Mouse (Mus musculus): ENCODE measurements around the gene Pkp4.

The Pkp4 gene

DNA sequence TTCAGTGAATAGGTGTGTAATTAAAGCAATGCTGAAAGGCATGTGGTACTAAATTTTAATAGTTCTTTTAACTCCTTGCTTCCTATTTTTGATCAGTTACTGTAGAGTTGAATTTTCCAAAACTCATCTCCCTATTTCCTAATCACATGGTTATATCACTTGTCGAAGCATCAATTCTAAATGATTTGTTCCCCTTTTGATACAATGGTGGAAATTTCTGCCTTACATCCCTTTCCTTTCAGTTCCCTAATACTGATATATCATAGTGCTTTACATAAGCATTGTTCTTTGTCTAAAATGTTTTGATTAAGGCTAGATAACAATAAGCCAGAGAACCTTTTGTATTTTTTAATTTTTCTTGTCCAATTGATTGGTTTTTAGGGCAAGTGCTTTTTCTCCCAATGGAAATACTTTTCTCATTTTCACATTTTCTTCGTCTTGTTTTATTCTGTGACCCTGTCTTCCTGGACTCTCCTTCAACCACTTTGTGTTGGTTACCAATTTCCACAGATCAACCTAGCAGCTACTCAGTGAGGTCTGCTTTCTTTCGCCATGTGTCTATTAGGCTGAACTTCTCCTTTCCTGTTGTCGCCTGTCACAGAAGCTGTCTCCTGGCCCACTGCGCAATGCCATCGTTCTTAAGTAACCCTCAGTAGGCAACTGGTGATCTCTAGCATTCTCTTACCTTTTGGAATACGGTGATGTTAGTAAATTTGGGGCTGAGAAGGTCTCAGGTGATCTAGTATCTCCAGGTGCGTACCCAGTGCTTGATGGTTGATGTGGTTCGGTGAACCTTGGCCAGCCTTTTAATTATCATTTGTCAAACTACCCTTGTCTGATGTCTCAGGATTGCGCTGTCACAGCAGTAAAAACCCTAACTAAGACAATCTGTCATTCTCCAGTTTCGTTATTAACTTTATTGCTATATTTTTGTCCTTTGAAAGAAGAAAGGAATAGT lies 23.7 kb downstream of the Pkp4 start:
- DNase-seq (ENCODE audit: low read depth) = no peak

DNA sequence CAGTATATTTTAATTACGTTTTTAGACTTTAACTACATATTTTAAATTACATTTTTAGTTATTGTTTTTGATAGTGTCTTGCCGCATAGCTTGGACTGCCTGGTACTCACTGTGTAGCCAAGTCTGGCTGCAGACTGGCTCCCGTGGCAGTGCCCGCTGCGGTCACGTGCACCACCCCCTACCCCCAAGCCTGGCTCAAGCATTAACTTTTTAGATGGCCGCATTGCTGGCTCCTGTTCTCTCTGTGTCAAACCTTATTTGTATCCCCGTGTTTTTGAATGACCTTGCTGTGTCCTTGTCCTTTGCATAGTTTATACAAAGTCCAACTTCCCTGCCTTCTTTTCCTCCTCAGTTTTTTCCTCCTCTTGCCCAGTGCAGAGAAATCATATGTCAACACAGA lies 25.5 kb downstream of the Pkp4 start:
- no peak for DNase-seq (ENCODE audit: low read depth)

DNA sequence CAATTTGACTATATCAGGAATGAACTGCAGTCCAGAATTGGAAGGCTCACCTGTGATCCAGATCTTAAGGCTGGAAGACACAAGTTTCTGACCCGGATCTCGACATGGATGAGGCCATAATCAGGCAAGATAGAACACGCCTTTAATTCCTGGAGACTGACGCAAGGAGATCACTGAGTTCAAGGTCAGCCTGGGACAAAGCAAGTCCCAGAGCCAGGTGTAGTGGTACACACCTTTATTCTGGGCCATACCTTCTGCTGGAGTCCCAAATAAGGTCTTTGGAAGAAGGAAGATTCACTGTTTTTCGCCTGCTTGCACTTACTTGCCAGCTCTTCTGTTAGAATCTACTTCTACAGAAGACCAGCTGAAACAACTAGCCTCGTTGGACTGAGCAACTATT lies 26.3 kb downstream of the Pkp4 start:
- no peak for DNase-seq (ENCODE audit: low read depth)

DNA sequence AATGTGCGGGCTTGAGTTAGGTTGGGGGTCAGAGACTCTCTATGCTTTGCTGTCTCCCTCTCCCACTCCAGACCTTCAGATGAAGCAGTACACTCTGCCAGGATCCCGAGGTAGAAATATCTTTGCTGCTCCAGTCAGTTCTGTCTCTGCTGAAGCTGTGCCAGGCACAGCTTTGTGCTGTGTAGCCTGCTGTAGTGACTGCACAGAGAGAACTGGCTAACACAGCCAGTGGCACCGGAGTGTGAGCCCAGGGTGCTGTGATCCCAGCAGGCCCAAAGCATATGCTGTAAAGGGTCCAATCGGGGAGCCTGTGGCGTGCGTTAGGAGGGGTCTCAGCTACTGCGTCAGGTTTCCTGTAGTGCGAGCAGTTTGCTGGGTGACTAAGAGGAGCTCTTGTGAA lies 27.7 kb downstream of the Pkp4 start:
- no peak for DNase-seq (ENCODE audit: low read depth)

DNA sequence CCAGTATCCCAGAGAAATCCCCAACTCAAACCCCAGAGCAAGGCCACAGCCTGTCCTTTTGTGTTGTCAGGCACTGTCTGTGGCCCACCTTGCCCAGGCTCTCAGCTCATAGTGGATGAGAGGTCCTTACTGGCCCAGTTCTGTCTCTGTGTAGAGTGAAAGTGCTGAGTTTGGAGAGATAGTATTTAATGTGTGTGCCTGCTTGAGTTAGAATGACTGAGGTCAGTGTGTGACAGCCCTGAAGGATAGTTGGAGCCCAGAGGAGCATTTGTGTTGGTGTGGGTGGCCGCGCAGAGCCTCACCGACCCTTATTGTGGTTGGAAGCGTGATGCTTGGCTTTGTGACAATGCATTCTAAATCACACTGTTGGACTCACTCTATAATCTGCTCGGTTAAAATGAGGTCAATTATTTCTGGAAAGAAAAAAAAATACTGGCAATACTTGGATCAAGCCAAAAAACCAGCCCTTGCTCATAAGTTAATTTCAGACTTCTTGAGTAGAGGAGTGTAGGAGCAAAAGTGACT lies 29.1 kb downstream of the Pkp4 start:
- no peak for DNase-seq (ENCODE audit: low read depth)

DNA sequence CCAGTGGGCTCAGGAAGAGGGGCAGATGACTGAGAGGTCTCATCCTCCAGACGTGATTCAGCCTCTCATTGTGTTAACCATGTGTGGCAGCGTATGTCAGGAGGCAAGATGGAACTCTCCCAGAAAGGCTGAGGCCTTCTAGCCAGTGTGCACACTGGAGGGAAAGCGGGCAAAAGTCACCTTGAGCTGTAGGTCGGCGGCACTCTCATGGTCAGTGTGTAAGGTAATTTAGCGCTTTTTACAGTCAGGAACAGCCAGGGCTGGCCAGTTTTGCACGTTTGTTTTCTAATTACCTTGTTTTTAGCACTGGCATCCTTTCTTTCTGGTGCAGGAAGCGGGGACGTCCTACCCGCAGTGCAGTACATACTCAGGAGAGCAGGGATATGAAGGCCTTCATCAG lies 29.5 kb downstream of the Pkp4 start:
- no peak for DNase-seq (ENCODE audit: low read depth)

DNA sequence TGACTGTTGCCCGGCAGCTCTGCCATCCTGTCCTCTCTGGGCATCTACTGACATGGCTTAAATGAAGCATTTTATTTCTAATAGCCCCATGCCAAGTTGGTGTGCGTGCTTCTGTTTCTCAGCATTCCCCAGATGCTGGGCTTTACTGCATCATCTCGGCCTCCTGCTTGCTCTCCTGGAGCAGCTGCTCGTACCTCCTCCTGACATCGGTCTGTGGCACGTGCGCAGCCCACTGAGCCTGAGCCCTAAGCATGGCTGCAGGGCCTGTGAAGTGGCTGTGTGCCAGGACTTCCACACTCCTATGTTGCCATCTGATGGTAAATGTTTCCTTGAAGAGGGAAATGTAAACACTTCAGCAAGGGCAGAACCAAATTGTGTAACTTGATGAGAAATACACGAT lies 30.8 kb downstream of the Pkp4 start:
- DNase-seq (ENCODE audit: low read depth) = no peak

DNA sequence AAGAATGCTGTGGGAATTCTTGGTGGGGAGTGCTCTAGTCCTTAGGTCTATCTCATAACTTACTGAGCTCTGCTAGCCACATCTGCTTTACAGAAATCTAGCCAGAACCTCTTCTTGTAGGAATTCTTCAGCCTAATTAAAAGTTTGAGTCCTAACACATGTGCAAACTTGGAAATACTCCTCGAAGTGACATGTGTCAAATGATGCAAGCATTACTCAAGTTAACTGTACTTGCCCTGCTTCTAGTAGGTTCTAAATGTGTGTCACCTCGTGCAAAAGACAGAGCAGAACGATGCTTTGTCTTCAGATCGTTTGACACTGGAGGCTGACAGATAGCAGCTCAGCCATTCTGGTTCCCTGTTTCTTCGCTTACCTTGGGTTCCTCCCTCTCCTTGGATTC lies 32.5 kb downstream of the Pkp4 start:
- DNase-seq (ENCODE audit: low read depth) = no peak

DNA sequence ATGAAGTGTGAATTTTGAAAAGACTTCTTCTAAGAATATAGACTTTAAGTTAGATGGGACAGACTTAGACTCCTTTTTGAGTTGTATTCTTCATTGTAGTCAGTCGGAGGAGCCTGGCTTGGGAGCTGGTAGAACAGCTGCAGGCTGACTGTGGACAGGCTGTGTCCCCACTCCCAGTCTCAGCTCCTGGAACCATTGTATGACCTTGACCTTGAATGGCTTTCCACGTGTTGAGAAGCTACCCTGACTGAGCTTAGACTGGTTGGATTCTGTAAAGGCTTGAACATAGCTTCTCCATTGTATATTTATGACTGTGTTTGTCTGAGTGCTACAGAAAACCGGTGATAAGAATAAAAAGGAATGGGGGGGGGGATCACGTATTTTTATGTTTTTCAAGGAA lies 36.5 kb downstream of the Pkp4 start:
- DNase-seq (ENCODE audit: low read depth) = no peak

DNA sequence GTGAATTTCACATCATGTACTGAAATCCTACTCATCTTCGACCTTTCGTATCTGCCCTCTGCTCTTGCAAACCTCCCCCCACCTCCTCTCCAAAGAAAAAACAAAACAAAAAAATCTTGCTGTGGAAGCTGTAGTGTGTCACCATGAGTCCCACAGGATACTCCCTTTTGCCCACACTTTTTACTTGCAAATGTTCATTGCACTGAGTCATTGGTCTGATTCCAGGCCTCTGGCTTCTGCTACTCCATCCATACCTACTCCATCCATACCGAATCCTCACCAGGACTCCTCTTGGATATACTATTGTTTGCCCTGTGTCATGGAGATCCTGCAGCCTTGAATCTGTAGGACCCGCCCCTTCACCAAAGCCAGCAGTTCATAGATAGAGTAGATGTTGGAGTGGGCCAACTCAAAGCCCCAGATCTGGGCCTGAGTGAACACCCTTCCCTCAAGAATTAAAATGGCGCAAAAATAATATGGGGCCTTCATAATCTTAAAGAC lies 38.9 kb downstream of the Pkp4 start:
- no peak for DNase-seq (ENCODE audit: low read depth)

DNA sequence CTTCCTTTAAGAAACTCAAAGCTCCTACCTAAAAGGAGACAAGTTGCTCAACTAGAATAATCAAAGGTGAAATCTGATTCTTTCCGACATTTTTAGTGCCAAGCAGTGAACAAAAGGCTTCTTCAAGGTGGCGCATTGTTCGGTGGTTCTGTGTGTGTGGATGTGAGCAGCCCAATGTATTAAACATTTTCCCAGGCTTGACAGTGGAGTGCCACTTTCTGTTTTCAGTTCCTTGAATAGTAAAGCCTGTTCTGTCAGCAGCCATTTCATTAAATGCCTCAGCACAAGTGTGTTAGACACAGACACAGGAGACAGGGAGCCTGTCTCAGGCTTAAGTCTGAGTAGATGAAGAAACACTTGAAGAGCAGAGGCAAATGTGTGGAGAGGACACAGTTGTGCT lies 39.9 kb downstream of the Pkp4 start:
- DNase-seq (ENCODE audit: low read depth) = no peak

DNA sequence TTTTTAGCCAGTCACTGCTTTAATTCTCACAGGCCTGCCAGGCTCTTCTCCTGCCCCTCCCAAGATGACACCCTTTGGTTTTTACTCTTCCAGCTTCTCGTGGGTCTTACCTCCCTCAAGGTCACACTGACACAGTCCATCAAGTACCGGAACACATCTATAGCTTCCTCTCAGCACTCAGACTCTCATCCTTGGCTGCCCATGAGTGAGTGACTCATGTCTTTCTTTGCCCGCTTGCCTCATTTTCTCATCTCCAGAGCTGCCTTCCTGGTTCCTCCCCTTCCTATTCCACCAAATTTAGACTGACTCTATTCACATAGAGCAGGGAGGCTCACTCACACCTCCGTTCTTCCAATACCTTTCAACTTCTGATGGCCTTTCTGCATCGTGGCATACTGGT lies 42.3 kb downstream of the Pkp4 start:
- no peak for DNase-seq (ENCODE audit: low read depth)

DNA sequence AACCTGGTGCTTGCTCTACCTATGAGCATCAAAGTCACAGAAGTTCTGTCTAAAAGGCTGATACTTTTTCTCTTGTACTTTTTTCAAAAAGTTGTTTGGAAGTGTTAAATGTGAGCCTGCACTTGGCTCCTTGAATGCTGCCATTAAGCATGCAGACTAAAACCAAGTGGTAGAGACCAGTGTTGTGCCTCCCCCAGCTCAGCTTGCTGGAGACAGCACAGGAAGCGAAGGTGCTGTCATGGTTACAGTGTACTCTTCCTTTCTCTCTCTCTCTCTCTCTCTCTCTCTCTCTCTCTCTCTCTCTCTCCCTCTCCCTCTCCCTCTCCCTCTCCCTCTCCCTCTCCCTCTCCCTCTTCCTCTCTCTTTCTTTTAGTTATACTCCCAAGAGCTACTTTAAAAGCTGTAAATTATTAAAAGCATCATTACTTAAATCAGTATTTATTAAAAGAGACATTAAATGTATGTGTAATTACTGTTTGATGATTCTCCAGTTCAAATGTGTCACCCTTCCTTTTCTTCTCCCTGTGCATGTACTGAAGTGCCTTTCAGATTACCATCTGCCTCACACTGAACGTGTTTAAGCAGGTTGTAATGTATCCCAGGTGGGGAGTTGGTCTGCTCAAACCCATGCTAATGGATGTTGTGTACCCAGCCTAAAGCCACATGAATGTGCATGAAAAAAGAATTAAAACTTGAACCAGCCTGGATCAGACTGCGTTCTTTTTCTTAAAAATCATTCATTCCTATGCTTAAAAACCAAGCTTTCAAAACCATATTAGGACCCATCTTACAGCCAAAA lies 43.2 kb downstream of the Pkp4 start:
- DNase-seq (ENCODE audit: low read depth) = no peak

DNA sequence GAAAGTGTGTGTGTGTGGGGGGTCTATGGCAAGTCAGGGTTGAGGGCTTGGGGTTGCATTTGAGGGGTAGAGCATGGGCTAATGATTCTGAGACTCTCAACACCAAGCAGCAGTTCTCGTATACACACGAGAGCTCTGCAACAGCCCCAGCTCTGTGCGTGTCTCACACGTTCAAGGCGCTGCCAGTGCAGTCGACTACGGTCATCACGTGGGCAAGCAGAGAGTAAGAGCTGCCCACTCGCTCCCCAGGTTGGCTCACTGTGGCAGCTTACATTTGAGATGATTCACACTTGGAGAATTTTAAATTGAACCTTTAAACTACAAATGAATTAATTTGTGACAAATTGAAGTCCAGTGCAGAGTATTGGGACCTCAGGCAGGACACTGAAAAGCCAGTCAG lies 44.4 kb downstream of the Pkp4 start:
- DNase-seq (ENCODE audit: low read depth) = no peak

DNA sequence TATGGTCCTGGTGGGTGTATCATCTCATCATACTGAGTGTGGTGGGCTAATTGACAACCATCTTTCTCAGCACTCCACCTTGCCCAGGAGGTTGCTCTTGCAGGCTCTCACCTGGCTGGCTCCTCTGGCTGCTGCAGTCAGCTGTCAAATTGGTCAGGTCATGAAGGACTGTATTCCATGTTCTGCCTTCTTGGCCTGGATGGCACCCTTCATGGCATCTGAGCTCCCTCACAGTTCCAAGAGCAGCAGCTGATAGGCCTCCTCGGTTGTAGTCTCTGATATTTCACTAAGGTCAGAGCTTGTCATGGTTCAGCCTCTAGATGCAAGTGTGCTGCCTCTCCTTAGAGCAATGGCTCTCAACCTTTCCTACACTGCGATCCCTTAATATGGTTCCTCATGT lies 45.5 kb downstream of the Pkp4 start:
- no peak for DNase-seq (ENCODE audit: low read depth)

DNA sequence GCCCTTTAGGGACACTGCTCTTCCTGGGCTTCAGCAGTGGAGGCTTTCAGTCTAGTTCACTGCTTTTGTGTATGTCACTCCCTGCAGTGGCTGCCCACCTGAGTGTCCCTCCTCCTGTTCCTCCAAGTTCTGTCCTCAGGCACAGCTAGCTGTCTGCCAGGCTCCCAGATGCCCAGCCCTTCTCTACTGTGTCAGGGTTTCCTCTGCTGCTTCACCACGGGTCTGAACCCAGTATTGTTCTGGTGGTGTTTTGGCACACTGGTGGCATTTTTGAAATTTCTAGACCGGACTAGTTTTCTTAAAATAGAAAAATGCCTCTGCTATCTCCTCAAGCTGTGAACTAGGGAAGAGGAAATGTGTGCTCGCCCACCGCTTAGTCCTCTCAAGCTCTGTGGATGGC lies 46.6 kb downstream of the Pkp4 start:
- no peak for DNase-seq (ENCODE audit: low read depth)

DNA sequence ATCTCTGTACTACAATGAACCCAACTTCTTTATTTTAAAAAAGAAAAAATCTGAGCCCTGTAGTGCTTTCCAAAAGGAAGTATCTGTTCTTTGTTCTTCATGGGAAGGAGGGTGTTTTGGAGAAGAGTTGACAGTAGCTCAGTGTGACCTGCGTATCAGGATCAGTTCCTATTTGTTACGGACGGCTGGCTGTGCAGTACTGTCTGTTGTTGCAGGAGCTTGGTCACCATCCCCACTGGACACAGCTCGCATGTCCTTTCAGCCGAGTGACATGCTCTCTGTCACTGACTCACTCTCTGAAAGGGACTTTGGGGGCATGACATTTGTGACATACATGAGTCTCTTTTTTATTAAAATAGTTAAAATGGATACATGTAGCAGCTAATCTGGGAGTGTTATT lies 47.1 kb downstream of the Pkp4 start:
- DNase-seq (ENCODE audit: low read depth) = no peak

DNA sequence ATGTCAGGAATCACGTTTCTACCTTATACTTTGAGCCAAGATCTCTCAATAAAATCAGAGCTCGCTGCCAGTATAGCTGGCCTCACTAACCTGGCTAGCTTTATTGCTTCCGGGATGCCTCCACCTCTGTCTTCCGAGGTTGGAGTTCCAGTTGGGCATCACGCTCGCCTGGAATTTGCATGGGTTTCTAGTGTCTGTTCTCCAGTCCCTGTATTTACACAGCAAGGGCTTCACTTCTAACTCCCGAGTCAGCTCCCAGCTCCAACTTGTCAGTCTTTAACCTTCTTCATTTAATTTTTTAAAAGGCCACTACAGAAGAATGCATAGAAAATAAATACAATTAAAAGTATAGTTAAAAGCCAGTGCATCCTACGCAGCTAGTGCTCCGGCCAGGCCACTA lies 47.6 kb downstream of the Pkp4 start:
- DNase-seq (ENCODE audit: low read depth) = no peak

DNA sequence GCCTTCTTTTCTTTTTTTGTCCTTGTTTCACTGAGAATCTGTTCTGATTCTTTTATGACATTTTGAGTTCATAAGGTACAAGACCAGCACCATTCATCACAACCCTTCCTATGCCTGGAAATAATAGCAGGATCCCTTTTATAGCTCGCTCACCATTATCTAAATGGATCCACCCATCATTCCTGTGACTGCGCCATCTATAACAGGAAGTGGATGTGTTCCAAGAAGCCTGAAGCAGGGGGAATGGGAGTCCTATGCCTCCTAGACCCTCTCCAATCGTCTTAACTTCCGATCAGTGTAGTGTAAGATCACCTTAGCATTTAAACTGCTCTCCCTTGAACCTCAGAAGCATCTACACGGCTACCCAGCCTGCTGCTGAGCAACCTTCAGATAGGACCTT lies 50.4 kb downstream of the Pkp4 start:
- no peak for DNase-seq (ENCODE audit: low read depth)

DNA sequence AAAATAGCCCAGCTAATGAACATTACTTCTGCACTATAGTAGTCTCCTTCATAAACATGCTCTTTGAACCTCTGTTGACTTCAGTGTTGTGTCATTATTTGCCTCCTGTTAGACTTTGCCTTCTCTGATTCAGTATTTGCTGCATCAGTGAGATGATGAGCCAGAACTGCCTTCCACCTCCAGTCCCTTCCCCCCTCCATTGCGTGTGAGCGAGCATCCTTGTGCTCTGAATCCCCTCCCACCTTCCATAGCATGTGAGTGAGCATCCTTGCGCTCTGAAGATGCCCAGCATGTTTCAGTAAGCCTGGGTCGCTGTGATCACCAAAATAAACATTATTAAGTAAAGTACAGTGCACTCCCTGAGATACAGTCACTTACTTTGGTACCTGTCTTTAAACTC lies 51.8 kb downstream of the Pkp4 start:
- DNase-seq (ENCODE audit: low read depth) = no peak

DNA sequence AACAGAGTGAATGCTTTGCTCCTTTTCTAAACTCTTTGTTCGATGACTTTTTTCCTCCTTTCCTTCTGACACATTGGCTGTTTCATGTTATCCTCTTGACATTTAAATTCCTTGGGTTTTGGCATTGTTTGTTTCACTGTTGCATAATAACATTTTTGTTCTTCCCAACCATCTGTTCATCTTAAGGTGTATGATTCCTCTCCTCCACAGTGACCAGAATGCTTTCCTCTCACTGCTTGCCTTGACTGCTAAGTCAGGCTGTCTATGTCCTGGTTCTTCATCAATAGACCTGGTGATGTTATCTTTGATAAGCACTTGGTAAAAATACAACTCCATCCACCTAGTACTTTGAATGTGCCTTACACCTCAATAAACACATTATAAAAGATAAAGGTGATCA lies 52.2 kb downstream of the Pkp4 start:
- DNase-seq (ENCODE audit: low read depth) = no peak

DNA sequence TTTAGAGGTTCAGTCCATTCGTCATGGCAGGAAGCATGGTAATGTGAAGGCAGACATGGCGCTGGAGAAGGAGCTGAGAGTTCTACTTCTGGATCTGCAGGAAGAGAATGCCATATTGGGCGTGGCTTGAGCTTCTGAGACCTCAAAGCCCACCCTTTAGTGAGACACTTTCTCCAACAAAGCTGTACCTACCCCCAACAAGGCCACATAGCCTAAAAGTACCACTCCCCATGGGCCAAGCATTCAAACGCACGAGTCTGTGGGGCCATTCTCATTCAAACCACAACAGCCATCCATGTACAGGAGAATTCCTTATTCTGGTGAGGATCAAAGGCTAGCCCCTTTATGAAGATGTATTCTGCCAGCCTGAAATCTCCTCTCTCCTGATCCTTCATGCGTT lies 57.3 kb downstream of the Pkp4 start:
- DNase-seq (ENCODE audit: low read depth) = no peak
